Mouse (Mus musculus): ENCODE measurements at regions not wholly inside any gene's neighbourhood (a gene's known extent, or its start where the extent isn't known, plus 50 kb on each side); places are given as distances from the start of the nearest gene placed in this dataset.
A peak's percentile ranks its signal among the peaks of the same experiment; 100 is the strongest.
"Not testable (repeated sequence)": the region's sequence is repeated elsewhere in the genome, so short reads cannot be mapped to it uniquely, and the experiment has no call there.

DNA sequence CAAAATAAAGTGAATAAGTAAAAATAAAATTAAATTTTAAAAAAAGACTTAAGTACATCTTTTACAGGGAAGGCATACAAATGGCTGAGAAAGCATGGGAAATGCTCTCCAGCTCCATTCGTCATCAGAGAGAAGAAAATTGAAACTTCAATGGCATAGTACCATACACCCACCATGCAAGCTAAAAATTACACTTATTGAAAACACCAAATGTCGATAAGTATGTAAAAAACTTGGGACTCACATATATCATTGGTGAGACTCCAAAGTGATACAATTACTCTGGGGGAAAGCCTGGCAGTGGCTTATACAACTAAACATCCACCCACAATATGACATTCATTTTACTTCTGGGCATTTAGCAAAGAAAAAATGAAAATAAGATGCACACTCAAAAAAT is 1025.7 kb downstream of the Poteg start:
- H3K9me3 ChIP-seq (ENCODE audit: control insufficient read depth, low read length), result no peaks in the 10 kb centered on the region
- H3K4me1 ChIP-seq (replicated peaks; ENCODE audit: control insufficient read depth, insufficient read depth), result no peaks in the 10 kb centered on the region
- H3K9ac ChIP-seq (ENCODE audit: low read length), result no peak overlapping the region
- ATAC-seq (ENCODE audit: low FRiP score, low TSS enrichment), result no peak
- WGBS, result 79% methylated on average over 2 of the region's 2 CpGs
- DNase-seq (ENCODE audit: low spot score), result no peak
- H3K4me2 ChIP-seq (replicated peaks; ENCODE audit: low read depth), result no peak overlapping the region
- H3K4me3 ChIP-seq (ENCODE audit: low read depth, low read length), result no peak overlapping the region
- H3K27me3 ChIP-seq (ENCODE audit: control insufficient read depth, insufficient read depth, low read length), result no peaks in the 10 kb centered on the region
- TF ChIP-seq EP300 (optimal IDR thresholded peaks at IDR 0.05), result no peak
- no peak for TF ChIP-seq CTCF (IDR thresholded peaks at IDR 0.05; ENCODE audit: low read depth)
- H3K36me3 ChIP-seq (ENCODE audit: control insufficient read depth, insufficient read depth, low read length), result no peaks in the 10 kb centered on the region
- no peak overlapping the region for H3K27ac ChIP-seq (replicated peaks)

DNA sequence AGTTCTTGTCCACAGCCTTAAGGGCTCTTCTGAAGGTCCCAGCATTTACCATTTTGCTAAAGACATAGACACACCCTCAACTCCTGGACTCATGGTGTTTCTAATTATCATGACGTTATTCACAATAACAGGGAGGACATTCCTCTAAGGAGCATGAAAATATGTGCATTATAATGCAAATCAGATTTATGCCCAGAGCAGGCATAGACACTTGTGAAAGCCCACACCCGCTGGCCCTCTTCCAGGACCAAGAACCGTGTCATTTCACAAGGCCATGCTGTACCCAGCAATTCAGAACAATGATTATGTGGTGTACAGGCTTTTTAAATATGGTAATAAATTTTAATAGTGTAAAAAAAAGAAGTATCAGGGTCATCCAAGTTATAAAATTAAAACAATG is 1040.4 kb downstream of the Poteg start:
- no peak overlapping the region for H3K9ac ChIP-seq (ENCODE audit: low read length)
- ATAC-seq (ENCODE audit: low FRiP score, low TSS enrichment) (no peak), DNase-seq (ENCODE audit: low spot score) (no peak)
- TF ChIP-seq CTCF (IDR thresholded peaks at IDR 0.05; ENCODE audit: low read depth), result no peak
- no peak for TF ChIP-seq EP300 (optimal IDR thresholded peaks at IDR 0.05)
- no peaks in the 10 kb centered on the region for H3K4me1 ChIP-seq (replicated peaks; ENCODE audit: control insufficient read depth, insufficient read depth)
- no peaks in the 10 kb centered on the region for H3K36me3 ChIP-seq (ENCODE audit: control insufficient read depth, insufficient read depth, low read length)
- no peak overlapping the region for H3K4me2 ChIP-seq (replicated peaks; ENCODE audit: low read depth)
- H3K4me3 ChIP-seq (ENCODE audit: low read depth, low read length), result no peak overlapping the region
- H3K27ac ChIP-seq (replicated peaks), result no peak overlapping the region
- WGBS, result 69% methylated on average over 3 of the region's 3 CpGs
- H3K27me3 ChIP-seq (ENCODE audit: control insufficient read depth, insufficient read depth, low read length), result no peaks in the 10 kb centered on the region
- no peaks in the 10 kb centered on the region for H3K9me3 ChIP-seq (ENCODE audit: control insufficient read depth, low read length)

DNA sequence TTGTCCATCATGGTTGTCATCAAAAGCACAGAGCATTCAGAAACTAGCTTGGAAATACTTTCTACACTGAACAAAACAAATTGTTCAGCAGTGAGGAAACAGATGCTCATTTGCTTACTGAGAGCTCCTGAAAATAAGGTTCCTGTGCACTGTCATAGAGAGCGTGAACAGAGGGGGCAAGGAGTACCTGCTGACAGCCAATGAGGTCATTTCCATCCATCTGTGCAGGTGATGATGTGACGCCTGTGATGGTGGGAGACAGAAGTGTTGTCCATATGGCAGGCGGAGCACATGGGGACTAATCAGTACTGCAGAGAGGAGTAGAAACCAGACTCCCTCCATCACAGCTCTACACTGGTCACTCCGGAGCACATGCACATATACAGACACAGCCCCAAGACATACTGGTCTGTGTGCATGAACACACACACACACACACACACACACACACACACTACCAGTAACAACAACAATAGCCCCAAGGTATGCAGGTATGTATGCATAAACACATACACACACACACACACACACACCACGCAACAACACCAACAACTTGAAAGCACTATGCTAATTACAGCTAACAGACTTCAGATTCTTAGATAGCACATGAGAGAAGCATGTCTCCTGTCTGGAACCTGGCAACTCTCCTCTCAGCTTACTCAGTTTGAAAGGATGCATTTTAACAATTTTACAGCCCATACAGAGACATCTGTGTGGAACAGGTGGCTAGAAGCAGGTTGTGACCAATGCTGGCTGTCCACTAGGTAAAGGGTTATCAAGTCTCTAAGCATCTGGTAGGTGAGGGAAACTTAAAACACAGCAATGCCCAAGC is 1056.2 kb downstream of the Poteg start:
- no peak for DNase-seq (ENCODE audit: low spot score)
- Histone ChIP-seq H3K9ac (ENCODE audit: low read length) (no peak overlapping the region), H3K9me3 (ENCODE audit: control insufficient read depth, low read length) (no peaks in the 10 kb centered on the region), H3K4me2 (replicated peaks; ENCODE audit: low read depth) (no peak overlapping the region), H3K4me3 (ENCODE audit: low read depth, low read length) (no peak overlapping the region), H3K27me3 (ENCODE audit: control insufficient read depth, insufficient read depth, low read length) (no peaks in the 10 kb centered on the region), H3K27ac (replicated peaks) (no peak overlapping the region), H3K4me1 (replicated peaks; ENCODE audit: control insufficient read depth, insufficient read depth) (no peaks in the 10 kb centered on the region), H3K36me3 (ENCODE audit: control insufficient read depth, insufficient read depth, low read length) (no peaks in the 10 kb centered on the region)
- ATAC-seq (ENCODE audit: low FRiP score, low TSS enrichment), result no peak
- 84% methylated on average over 5 of the region's 5 CpGs for WGBS
- TF ChIP-seq CTCF (IDR thresholded peaks at IDR 0.05; ENCODE audit: low read depth), result no peak
- no peak for TF ChIP-seq EP300 (optimal IDR thresholded peaks at IDR 0.05)

DNA sequence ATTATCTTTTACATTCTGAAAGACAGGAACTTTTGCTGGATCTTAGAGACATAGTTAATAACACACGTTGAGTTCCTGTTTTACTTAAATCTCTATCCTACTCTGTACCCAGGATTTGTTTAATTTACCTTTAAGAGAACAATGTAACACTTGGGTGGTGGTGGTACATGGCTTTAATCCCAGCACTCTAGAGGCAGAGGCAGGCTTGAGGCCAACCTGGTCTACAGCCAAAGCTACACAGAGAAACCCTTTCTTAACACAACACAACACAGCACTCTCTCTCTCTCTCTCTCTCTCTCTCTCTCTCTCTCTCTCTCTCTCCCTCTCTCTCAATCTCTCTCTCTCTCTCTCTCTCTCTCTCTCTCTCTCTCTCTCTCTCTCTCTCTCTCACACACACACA is 1076.0 kb downstream of the Poteg start:
- H3K36me3 ChIP-seq (ENCODE audit: control insufficient read depth, insufficient read depth, low read length); H3K27me3 ChIP-seq (ENCODE audit: control insufficient read depth, insufficient read depth, low read length); H3K4me3 ChIP-seq (ENCODE audit: low read depth, low read length); ATAC-seq (ENCODE audit: low FRiP score, low TSS enrichment); H3K4me2 ChIP-seq (replicated peaks; ENCODE audit: low read depth); H3K9me3 ChIP-seq (ENCODE audit: control insufficient read depth, low read length); H3K9ac ChIP-seq (ENCODE audit: low read length); H3K27ac ChIP-seq (replicated peaks); H3K4me1 ChIP-seq (replicated peaks; ENCODE audit: control insufficient read depth, insufficient read depth); DNase-seq (ENCODE audit: low spot score): not testable (repeated sequence)
- 61% methylated on average over 1 of the region's 1 CpGs for WGBS

DNA sequence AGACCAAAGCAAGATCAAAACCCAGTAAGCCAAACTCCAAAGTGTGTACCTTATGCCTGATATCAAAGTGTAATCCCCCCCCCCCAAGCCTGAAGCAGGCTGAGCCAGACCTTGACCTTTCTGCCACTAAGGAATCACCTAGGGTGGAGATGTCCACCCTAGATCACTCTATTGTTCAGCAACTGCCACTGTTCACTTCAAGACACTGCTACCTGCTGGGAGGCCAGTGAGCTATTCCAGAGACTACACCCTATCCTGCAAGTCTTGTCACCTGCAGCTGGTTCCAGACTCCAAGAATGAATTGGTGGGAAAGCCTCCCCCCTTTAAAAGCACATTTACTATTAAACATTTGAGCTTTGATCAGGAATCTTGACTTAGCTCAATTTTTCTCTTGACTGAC is 1099.8 kb downstream of the Poteg start:
- no peak overlapping the region for H3K27ac ChIP-seq (replicated peaks)
- no peaks in the 10 kb centered on the region for H3K27me3 ChIP-seq (ENCODE audit: control insufficient read depth, insufficient read depth, low read length)
- DNase-seq (ENCODE audit: low spot score), result no peak
- no peak overlapping the region for H3K4me2 ChIP-seq (replicated peaks; ENCODE audit: low read depth)
- H3K4me3 ChIP-seq (ENCODE audit: low read depth, low read length), result no peak overlapping the region
- H3K4me1 ChIP-seq (replicated peaks; ENCODE audit: control insufficient read depth, insufficient read depth), result no peaks in the 10 kb centered on the region
- no peaks in the 10 kb centered on the region for H3K36me3 ChIP-seq (ENCODE audit: control insufficient read depth, insufficient read depth, low read length)
- no peak for ATAC-seq (ENCODE audit: low FRiP score, low TSS enrichment)
- H3K9ac ChIP-seq (ENCODE audit: low read length), result no peak overlapping the region
- H3K9me3 ChIP-seq (ENCODE audit: control insufficient read depth, low read length), result no peaks in the 10 kb centered on the region
- no peak for TF ChIP-seq EP300 (optimal IDR thresholded peaks at IDR 0.05)
- TF ChIP-seq CTCF (IDR thresholded peaks at IDR 0.05; ENCODE audit: low read depth), result no peak

DNA sequence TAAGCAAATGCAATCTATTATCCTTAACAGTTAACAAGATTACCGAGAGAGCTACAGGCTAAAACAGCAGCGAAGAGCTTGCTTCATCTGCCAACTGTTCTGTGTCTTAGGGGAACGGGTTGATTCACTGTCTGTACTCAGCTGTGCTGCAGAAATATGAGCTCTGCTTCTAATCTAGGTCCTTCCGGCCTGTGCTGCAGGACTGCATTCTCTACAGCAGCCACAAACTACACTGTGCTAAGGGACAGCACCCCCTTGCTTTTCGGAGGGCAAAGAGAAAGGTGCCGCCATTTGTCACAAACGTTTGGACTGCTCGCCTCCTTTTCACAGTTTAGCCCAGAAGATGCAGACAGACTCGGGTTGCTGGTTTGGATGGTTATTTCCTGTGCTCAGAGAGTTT is 1112.4 kb downstream of the Poteg start:
- DNase-seq (ENCODE audit: low spot score) (no peak), ATAC-seq (ENCODE audit: low FRiP score, low TSS enrichment) (no peak)
- no peak overlapping the region for H3K9ac ChIP-seq (ENCODE audit: low read length)
- H3K27me3 ChIP-seq (ENCODE audit: control insufficient read depth, insufficient read depth, low read length), result no peaks in the 10 kb centered on the region
- H3K4me1 ChIP-seq (replicated peaks; ENCODE audit: control insufficient read depth, insufficient read depth), result no peaks in the 10 kb centered on the region
- TF ChIP-seq EP300 (optimal IDR thresholded peaks at IDR 0.05) (no peak), CTCF (IDR thresholded peaks at IDR 0.05; ENCODE audit: low read depth) (peak; percentile 40)
- no peak overlapping the region for H3K4me3 ChIP-seq (ENCODE audit: low read depth, low read length)
- H3K36me3 ChIP-seq (ENCODE audit: control insufficient read depth, insufficient read depth, low read length), result no peaks in the 10 kb centered on the region
- H3K27ac ChIP-seq (replicated peaks), result no peak overlapping the region
- no peak overlapping the region for H3K4me2 ChIP-seq (replicated peaks; ENCODE audit: low read depth)
- WGBS, result 42% methylated on average over 9 of the region's 9 CpGs
- H3K9me3 ChIP-seq (ENCODE audit: control insufficient read depth, low read length), result no peaks in the 10 kb centered on the region

Data from stomach, postnatal 0 days (tissue).